Mouse (Mus musculus) liver, adult 2 months (tissue): ENCODE results near the gene AC170998.1. TPM values are rescaled to one million over a fixed set of nuclear protein-coding genes. Genes with fewer than 3 reads are reported as not detected.
A peak's percentile ranks its signal among the peaks of the same experiment; 100 is the strongest.

Experiments used
- DNase-seq: peaks from one replicate; pipeline ENCODE4 v3.0.0-alpha.2; 2011; ENCODE audit warnings: low read depth, low spot score; ENCODE audit errors: extremely low read depth
- H3K27ac ChIP-seq: fragments of 200-500 bp; replicated peaks from 2 replicates; pipeline ENCODE4 v1.5.1; 2012; ENCODE audit warnings: low read depth, mild to moderate bottlenecking, control low read depth, inconsistent platforms, low read length; ENCODE audit not compliant: insufficient read depth
- H3K27me3 ChIP-seq: fragments of 200-500 bp; 2 replicates; pipeline ENCODE4 v1.6.1; 2012; ENCODE audit warnings: mild to moderate bottlenecking, moderate library complexity, low read length, inconsistent platforms; ENCODE audit not compliant: control insufficient read depth, insufficient read depth
- H3K36me3 ChIP-seq: fragments of 200-500 bp; 2 replicates; pipeline ENCODE4 v1.6.1; 2012; ENCODE audit warnings: low read length, inconsistent platforms; ENCODE audit not compliant: control insufficient read depth, insufficient read depth
- H3K4me1 ChIP-seq: fragments of 200-500 bp; 2 replicates; pipeline ENCODE4 v1.6.1; 2011; ENCODE audit warnings: low read length; ENCODE audit not compliant: control insufficient read depth, insufficient read depth
- H3K4me3 ChIP-seq: fragments of 200-500 bp; 2 replicates; pipeline ENCODE4 v1.5.1; 2011; ENCODE audit warnings: low read depth, mild to moderate bottlenecking, control low read depth, low read length, moderate library complexity; ENCODE audit not compliant: insufficient read depth
- H3K79me2 ChIP-seq: fragments of 200-500 bp; 2 replicates; pipeline ENCODE4 v1.6.1; 2012; ENCODE audit warnings: inconsistent platforms, mild to moderate bottlenecking, low read length, moderate library complexity; ENCODE audit not compliant: control insufficient read depth, insufficient read depth
- H3K9ac ChIP-seq: fragments of 200-500 bp; 2 replicates; pipeline ENCODE4 v1.6.1; 2012; ENCODE audit warnings: low read depth, mild to moderate bottlenecking, control low read depth, inconsistent platforms, low read length
- CTCF ChIP-seq: fragments of 200-500 bp; IDR thresholded peaks from 2 replicates; pipeline ENCODE4 v1.5.1; 2011; ENCODE audit warnings: low read depth, low read length, control low read depth
- POLR2A ChIP-seq: fragments of 200-500 bp; IDR thresholded peaks from 2 replicates; pipeline ENCODE4 v1.6.1; 2011; ENCODE audit warnings: low read length, control low read depth; ENCODE audit not compliant: insufficient read depth; ENCODE audit errors: extremely low read depth
- WGBS: fragments of 180-500 bp; shearing (Covaris S2); methylation state at CpG from one replicate; pipeline ENCODE4 v1.1.7; 2018; 5-methylcytosine and 5-hydroxymethylcytosine counted together
- polyA plus RNA-seq: library from polyadenylated mRNA; depleted of rRNA; stranded (reverse); fragments of >200 nt; gene quantifications from 2 replicates; pipeline ENCODE4 v1.2.3, GENCODE M21; 2012
- total RNA-seq: library from RNA; depleted of rRNA; stranded (reverse); fragments of >200 nt; gene quantifications from 2 replicates; pipeline ENCODE4 v1.2.3, GENCODE M21; 2014

Gene AC170998.1
- total and polyA plus RNA-seq, 2 experiments = 2.3 TPM; not detected in 1

DNA sequence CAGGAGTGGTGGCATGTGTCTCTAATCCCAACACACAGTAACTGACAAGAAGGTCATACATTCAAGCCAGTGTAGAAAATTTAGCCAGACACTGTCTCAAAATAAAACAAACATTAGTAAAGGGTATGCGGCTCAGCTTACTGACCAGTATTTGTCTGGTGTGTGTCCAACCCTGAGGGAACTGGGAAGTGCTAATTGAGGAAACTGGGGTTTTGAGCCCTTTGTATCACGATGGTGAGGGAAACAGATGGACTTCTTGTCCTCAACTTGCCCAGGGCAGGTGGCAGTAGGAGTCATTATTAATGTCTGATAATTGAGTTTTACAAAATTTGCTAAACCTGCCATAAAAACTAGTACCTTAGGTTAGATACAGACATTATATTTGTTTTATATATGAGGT is 16.9 kb upstream of the AC170998.1 start:
- whole genome bisulfite sequencing = 17% methylated on average over 2 of the region's 2 CpGs

DNA sequence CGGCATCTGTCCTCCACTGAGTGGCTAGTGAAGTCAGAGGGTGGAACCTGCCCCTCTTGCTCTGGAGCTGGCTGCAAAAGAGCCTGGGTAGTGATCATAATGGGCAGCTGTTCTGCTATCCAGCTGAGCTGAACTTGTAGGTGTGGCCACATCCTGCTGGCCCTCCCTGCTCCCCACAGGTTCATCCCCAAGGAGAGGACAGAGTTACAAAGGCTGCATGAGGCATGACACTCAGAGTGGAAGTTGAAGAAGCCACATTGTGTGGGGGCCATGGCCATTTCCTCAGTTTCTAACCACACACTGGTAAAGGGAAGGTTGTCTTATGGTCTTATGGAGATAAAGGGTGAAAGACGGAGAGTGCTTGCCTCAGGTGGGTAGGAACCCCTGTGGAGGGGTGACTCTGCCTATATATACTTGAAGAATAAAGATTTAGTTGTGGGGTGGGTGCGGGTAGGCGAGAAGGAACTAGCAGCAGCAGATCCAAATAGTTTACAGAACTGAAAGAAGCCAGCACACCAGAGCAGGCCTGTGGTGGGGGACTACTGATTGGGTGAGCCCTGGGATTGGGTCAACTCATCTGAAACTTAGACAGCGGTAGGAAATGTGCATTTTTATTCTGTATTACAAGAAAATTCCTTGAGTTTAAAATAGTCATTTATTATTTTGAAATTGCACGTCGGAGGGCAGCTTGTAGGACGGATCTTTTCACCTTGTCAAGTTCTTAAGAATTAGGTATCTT is 16.2 kb upstream of the AC170998.1 start:
- H3K79me2 ChIP-seq = peaks cover 49% of the 10 kb centered on the region
- H3K9ac ChIP-seq = no peak overlapping the region
- H3K4me3 ChIP-seq = no peak overlapping the region
- peak overlapping the region; percentile 12; the same call in 1 of the 2 replicates for H3K27ac ChIP-seq
- DNase-seq = no peak
- H3K4me1 ChIP-seq = peaks cover 28% of the 10 kb centered on the region
- no peaks in the 10 kb centered on the region for H3K27me3 ChIP-seq
- 84% methylated on average over 8 of the region's 8 CpGs for WGBS
- peaks cover 10% of the 10 kb centered on the region; the same call in 1 of the 2 replicates for H3K36me3 ChIP-seq
- no peak for TF ChIP-seq POLR2A
- TF ChIP-seq CTCF = no peak

More for the DNA sequence above, 16.9 kb upstream of the AC170998.1 start:
- H3K36me3 ChIP-seq = peaks cover 4% of the 10 kb centered on the region; the same call in 1 of the 2 replicates
- peak; percentile 48 for DNase-seq
- no peaks in the 10 kb centered on the region for H3K27me3 ChIP-seq
- H3K9ac ChIP-seq = no peak overlapping the region
- TF ChIP-seq CTCF (no peak), POLR2A (no peak)
- H3K4me1 ChIP-seq = peaks cover 28% of the 10 kb centered on the region
- H3K4me3 ChIP-seq = no peak overlapping the region
- peaks cover 49% of the 10 kb centered on the region for H3K79me2 ChIP-seq
- peak overlapping the region; percentile 10; the same call in 1 of the 2 replicates for H3K27ac ChIP-seq

DNA sequence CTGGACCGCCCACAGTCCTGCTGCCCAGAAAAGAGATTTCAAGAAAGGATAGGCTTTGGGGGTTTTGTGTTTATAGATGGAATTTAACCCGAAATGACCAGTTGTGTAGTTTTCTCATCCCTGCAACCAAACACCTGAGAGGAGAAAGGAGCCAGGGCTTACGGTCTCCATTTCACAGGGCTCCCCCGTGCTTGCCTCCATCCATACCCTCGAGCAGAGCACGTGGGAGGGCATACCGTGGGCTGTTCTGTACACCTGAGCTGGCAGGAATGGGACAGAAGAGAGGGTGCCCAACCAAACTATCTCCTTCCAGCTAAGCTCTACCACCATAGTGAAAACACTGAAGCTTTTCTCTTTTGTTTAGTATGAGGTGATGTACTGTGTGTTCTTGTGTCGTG is 15.6 kb upstream of the AC170998.1 start:
- Histone ChIP-seq H3K4me3 (no peak overlapping the region), H3K27ac (no peak overlapping the region), H3K36me3 (peaks cover 12% of the 10 kb centered on the region), H3K27me3 (no peaks in the 10 kb centered on the region), H3K4me1 (peaks cover 25% of the 10 kb centered on the region), H3K9ac (no peak overlapping the region), H3K79me2 (peaks cover 45% of the 10 kb centered on the region)
- 81% methylated on average over 8 of the region's 8 CpGs for WGBS
- TF ChIP-seq CTCF = no peak
- TF ChIP-seq POLR2A = no peak
- no peak for DNase-seq

DNA sequence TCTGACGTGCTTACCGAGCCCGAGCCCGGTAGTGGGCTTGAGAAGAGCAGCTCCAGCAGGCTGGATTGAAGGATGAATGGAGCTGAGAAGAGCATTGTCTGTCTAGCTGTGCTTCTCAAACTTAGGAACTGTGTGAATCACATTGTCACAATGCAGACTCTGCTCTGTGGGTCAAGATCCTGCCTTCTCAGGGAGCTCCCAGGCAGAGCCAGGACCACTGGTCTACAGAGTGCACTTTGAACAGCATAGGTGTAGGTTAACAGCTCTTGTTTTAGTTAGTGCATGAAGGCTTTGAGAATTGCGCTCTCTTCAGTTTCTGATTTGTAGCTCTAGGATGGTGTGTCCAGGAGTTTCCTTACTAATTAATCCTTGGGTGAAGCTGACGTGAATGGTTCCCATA is 14.6 kb upstream of the AC170998.1 start:
- Histone ChIP-seq H3K36me3 (peaks cover 19% of the 10 kb centered on the region), H3K4me3 (no peak overlapping the region), H3K4me1 (peaks cover 25% of the 10 kb centered on the region), H3K27ac (no peak overlapping the region), H3K27me3 (no peaks in the 10 kb centered on the region), H3K9ac (no peak overlapping the region), H3K79me2 (peaks cover 41% of the 10 kb centered on the region)
- TF ChIP-seq POLR2A = no peak
- no peak for TF ChIP-seq CTCF
- WGBS = 86% methylated on average over 6 of the region's 6 CpGs
- DNase-seq = peak; percentile 45

DNA sequence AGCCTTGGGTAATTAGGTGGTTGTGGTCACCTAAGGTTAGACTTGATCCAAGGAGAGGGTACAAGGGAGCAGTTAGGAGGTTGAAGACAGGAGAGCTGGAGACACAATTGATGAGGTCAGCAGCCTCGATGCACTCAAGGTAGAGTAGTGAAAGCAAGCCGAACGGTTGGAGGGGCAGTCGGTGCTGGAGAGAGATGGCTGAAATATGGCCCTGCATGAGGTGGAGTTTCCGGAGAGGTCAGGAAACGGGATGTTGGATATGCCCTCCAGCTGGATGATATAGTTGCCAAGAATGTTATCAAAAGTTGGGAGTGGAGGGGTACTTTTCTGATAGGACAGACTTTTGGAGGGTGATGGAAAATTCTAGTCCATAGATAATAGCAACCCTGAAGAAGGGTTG is 13.6 kb upstream of the AC170998.1 start:
- 63% methylated on average over 6 of the region's 6 CpGs for WGBS
- no peaks in the 10 kb centered on the region for H3K27me3 ChIP-seq
- H3K9ac ChIP-seq = no peak overlapping the region
- H3K4me1 ChIP-seq = peaks cover 19% of the 10 kb centered on the region
- H3K4me3 ChIP-seq = no peak overlapping the region
- no peak overlapping the region for H3K27ac ChIP-seq
- no peak for DNase-seq
- peaks cover 30% of the 10 kb centered on the region for H3K36me3 ChIP-seq
- TF ChIP-seq CTCF (no peak), POLR2A (no peak)
- H3K79me2 ChIP-seq = peaks cover 42% of the 10 kb centered on the region

DNA sequence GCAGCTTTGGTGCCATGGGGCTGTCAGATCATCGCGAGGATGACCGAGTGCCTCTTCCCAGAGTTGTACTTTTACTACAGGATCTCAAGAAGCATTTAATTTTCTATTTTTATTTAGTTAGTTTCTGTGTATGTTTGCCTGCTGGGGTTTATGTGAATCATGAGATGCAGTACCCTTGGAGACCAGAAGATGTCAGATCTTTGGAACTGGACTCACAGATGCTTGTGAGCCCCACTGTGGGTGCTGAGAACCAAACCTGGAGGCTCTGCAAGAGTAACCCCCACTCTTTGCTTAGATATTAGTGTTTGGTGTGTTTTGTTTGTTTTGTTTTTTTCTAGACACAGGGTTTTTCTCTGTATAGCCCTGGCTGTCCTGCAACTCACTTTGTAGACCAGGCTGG is 11.9 kb upstream of the AC170998.1 start:
- peaks cover 37% of the 10 kb centered on the region for H3K36me3 ChIP-seq
- no peak overlapping the region for H3K4me3 ChIP-seq
- H3K27me3 ChIP-seq = no peaks in the 10 kb centered on the region
- TF ChIP-seq POLR2A (no peak), CTCF (peak; percentile 7; the same call in 1 of the 2 replicates)
- H3K9ac ChIP-seq = no peak overlapping the region
- no peak for DNase-seq
- H3K4me1 ChIP-seq = peaks cover 16% of the 10 kb centered on the region; the same call in 1 of the 2 replicates
- peaks cover 42% of the 10 kb centered on the region for H3K79me2 ChIP-seq
- no peak overlapping the region for H3K27ac ChIP-seq
- WGBS = 97% methylated on average over 3 of the region's 3 CpGs
